In genomic region chr7:45421194-45421593, GRCm38 (mm10) we compare ENCODE assay signal across 48 mouse cellular contexts. TPM values are rescaled to one million over a fixed set of nuclear protein-coding genes. Genes with fewer than 3 reads are reported as not detected.
"Had no signal": no experiment of that assay in that cellular context is flagged by ENCODE, and none has a peak within 500 bp of the region (broad histone marks: within the 10 kb centered on the region; RNA-seq: fewer than 3 reads in every experiment).

No protein-coding gene starts in this region.

- H3K4me3 ChIP-seq: heart, embryonic 10.5 days; heart, embryonic 12.5 days; heart, embryonic 13.5 days; heart, embryonic 15.5 days; hindbrain, embryonic 10.5 days; hindbrain, embryonic 12.5 days; hindbrain, embryonic 13.5 days; hindbrain, embryonic 15.5 days; intestine, embryonic 15.5 days; kidney, embryonic 15.5 days; layer of hippocampus, adult 2 months had no signal

- H3K9ac ChIP-seq: heart, embryonic 12.5 days; heart, embryonic 13.5 days; heart, embryonic 15.5 days; hindbrain, embryonic 12.5 days; hindbrain, embryonic 13.5 days; hindbrain, embryonic 14.5 days; hindbrain, embryonic 15.5 days; intestine, embryonic 15.5 days; kidney, embryonic 15.5 days had no signal

- ATAC-seq: hindbrain, embryonic 16.5 days; hindbrain, postnatal 0 days; inflammation-experienced regulatory T-cells, adult 6 months; intestine, embryonic 15.5 days; intestine, embryonic 16.5 days; intestine, postnatal 0 days had no signal

- H3K4me2 ChIP-seq: heart, embryonic 11.5 days; heart, embryonic 12.5 days; heart, embryonic 13.5 days; heart, embryonic 15.5 days; hindbrain, embryonic 12.5 days; hindbrain, embryonic 13.5 days; hindbrain, embryonic 14.5 days; hindbrain, embryonic 15.5 days; intestine, embryonic 15.5 days; kidney, embryonic 15.5 days had no signal

- H3K9me3 ChIP-seq: heart, embryonic 10.5 days; heart, embryonic 12.5 days; heart, embryonic 13.5 days; heart, embryonic 15.5 days; hindbrain, embryonic 10.5 days; hindbrain, embryonic 12.5 days; hindbrain, embryonic 13.5 days; hindbrain, embryonic 15.5 days; intestine, embryonic 15.5 days; kidney, embryonic 15.5 days had no signal

- H3K27ac ChIP-seq: heart, embryonic 10.5 days; heart, embryonic 13.5 days; heart, embryonic 15.5 days; hindbrain, embryonic 10.5 days; hindbrain, embryonic 12.5 days; hindbrain, embryonic 13.5 days; hindbrain, embryonic 14.5 days; hindbrain, embryonic 15.5 days; hindbrain, postnatal 0 days; intestine, embryonic 15.5 days; kidney, embryonic 15.5 days; kidney, postnatal 0 days; layer of hippocampus, adult 2 months had no signal

- H3K4me1 ChIP-seq: hindbrain, embryonic 15.5 days had no signal

- DNase-seq: heart, postnatal 10 days; heart, postnatal 14 days; heart, postnatal 36 days; heart, postnatal 4 days; kidney, adult 11 months; kidney, adult 18-20 months; kidney, adult 2 months; kidney, adult 8-10 months; kidney, adult 9 months; kidney, postnatal 14 days; kidney, postnatal 25 days; kidney, postnatal 36 days; kidney, postnatal 4 days; layer of hippocampus, adult 9-11 months; layer of hippocampus, postnatal 36 days had no signal

RNA-seq across cellular contexts. Expression of gene Lhb, which starts 0.6 kb away (rescaled TPM):
- total RNA-seq: heart, postnatal 10 days; heart, postnatal 14 days; heart, postnatal 25 days; heart, postnatal 36 days; heart, postnatal 4 days; hematopoietic stem cell, adult 5-6 weeks; hindbrain, postnatal 0 days; layer of hippocampus, adult 2 months; layer of hippocampus, postnatal 36 days; left cerebral cortex, adult 18-20 months had no signal
- polyA plus RNA-seq: heart, embryonic 10.5 days; heart, embryonic 12.5 days; heart, embryonic 13.5 days; heart, embryonic 14.5 days; heart, embryonic 15.5 days; heart, postnatal 0 days; hindbrain, embryonic 11.5 days; inflammation-experienced regulatory T-cells, adult 6 months; intestine, embryonic 16.5 days; intestine, postnatal 0 days; kidney, adult 2 months; kidney, embryonic 14.5 days; kidney, embryonic 15.5 days; kidney, embryonic 16.5 days; kidney, postnatal 0 days; large intestine, adult 2 months had no signal

RNA-seq across cellular contexts. Expression of gene Ntf5, which starts 7.7 kb away (rescaled TPM):
- total RNA-seq: layer of hippocampus, adult 18-20 months; layer of hippocampus, adult 2 months had no signal

RNA-seq across cellular contexts. Expression of gene Kcna7, which starts 15.7 kb away (rescaled TPM):
- total RNA-seq: hematopoietic stem cell, adult 5-6 weeks; layer of hippocampus, adult 18-20 months; layer of hippocampus, adult 2 months; layer of hippocampus, postnatal 10 days; layer of hippocampus, postnatal 14 days; layer of hippocampus, postnatal 25 days; layer of hippocampus, postnatal 36 days; left cerebral cortex, adult 18-20 months had no signal
- polyA plus RNA-seq: hindbrain, embryonic 10.5 days; hindbrain, embryonic 11.5 days; hindbrain, embryonic 12.5 days; hindbrain, embryonic 13.5 days; hindbrain, embryonic 14.5 days; hindbrain, embryonic 15.5 days; hindbrain, postnatal 0 days; inflammation-experienced regulatory T-cells, adult 6 months; intestine, embryonic 14.5 days; kidney, embryonic 14.5 days; kidney, embryonic 15.5 days; kidney, embryonic 16.5 days had no signal
